Mouse (Mus musculus) heart, embryonic 14.5 days (tissue): Measurements from ENCODE around the gene Esrra. TPM values are rescaled to one million over a fixed set of nuclear protein-coding genes. Genes with fewer than 3 reads are reported as not detected.

Source experiments
- ATAC-seq: fragments of 200-750 bp; cut with Nextera tagmentation; 2 replicates; pipeline ENCODE4 v1.8.0; 2017; ENCODE audit warnings: low read depth, moderate TSS enrichment; ENCODE audit not compliant: insufficient number of reproducible peaks, insufficient read depth, low FRiP score
- H3K27ac ChIP-seq, 2 experiments: fragments of 200-500 bp in 1 of 2; fragments of 300-500 bp in 1 of 2; sonication (generic) in 1 of 2; replicated peaks in 1 of 2; 2 replicates each; pipeline ENCODE4 v1.5.1; 2012 to 2014; ENCODE audit warnings: low read depth in 2 of 2, low read length in 2 of 2, control low read depth in 1 of 2, mild to moderate bottlenecking in 1 of 2, mixed read lengths in 1 of 2; ENCODE audit not compliant: control insufficient read depth in 1 of 2, insufficient read depth in 1 of 2
- H3K27me3 ChIP-seq: fragments of 300-500 bp; sonication (generic); 2 replicates; pipeline ENCODE4 v1.6.1; 2014; ENCODE audit warnings: mild to moderate bottlenecking, low read length, control low read depth; ENCODE audit not compliant: control insufficient read depth, insufficient read depth
- H3K36me3 ChIP-seq: fragments of 300-500 bp; sonication (generic); 2 replicates; pipeline ENCODE4 v1.6.1; 2014; ENCODE audit warnings: mild to moderate bottlenecking, control low read depth, low read length, mixed read lengths; ENCODE audit not compliant: control insufficient read depth, insufficient read depth
- H3K4me1 ChIP-seq, 2 experiments: fragments of 200-500 bp in 1 of 2; fragments of 300-500 bp in 1 of 2; sonication (generic) in 1 of 2; 2 replicates each; pipeline ENCODE4 v1.6.1; 2012 to 2014; ENCODE audit warnings: low read length in 2 of 2, control low read depth in 1 of 2, mixed read lengths in 1 of 2; ENCODE audit not compliant: control insufficient read depth in 2 of 2, insufficient read depth in 2 of 2
- H3K4me2 ChIP-seq: fragments of 300-500 bp; sonication (generic); 2 replicates; pipeline ENCODE4 v1.6.1; 2014; ENCODE audit warnings: mild to moderate bottlenecking, low read length
- H3K4me3 ChIP-seq, 2 experiments: fragments of 200-500 bp in 1 of 2; fragments of 300-500 bp in 1 of 2; sonication (generic) in 1 of 2; 2 replicates each; pipeline ENCODE4 v1.5.1; 2012 to 2014; ENCODE audit warnings: low read length in 2 of 2, mild to moderate bottlenecking in 2 of 2, control low read depth in 1 of 2, low read depth in 1 of 2, moderate library complexity in 1 of 2; ENCODE audit not compliant: control insufficient read depth in 1 of 2, insufficient read depth in 1 of 2
- H3K9ac ChIP-seq: fragments of 300-500 bp; sonication (generic); 2 replicates; pipeline ENCODE4 v1.6.1; 2014; ENCODE audit warnings: mild to moderate bottlenecking, low read length
- H3K9me3 ChIP-seq: fragments of 300-500 bp; sonication (generic); 2 replicates; pipeline ENCODE4 v1.6.1; 2016; ENCODE audit warnings: low read length, control low read depth; ENCODE audit not compliant: control insufficient read depth
- WGBS: fragments of 180-500 bp; shearing (Covaris S2); extraction: QIAGEN DNeasy Blood & Tissue Kit; methylation state at CpG from one replicate; pipeline ENCODE4 v1.1.7; 2014; 5-methylcytosine and 5-hydroxymethylcytosine counted together
- polyA plus RNA-seq: library from polyadenylated mRNA; unstranded; fragments of >200 nt; fragmentation: Nextera tagmentation; extraction: Ambion mirVana; gene quantifications from 2 replicates; pipeline ENCODE4 v1.2.1, GENCODE M21; 2014

Gene Esrra
- polyA plus RNA-seq, 1 experiment from 2014 or later = 18.0 TPM

GRCm38 (mm10) chr19:6916496-6916895 is 5.1 kb downstream of the Esrra start:
- Histone ChIP-seq H3K9me3 (no peaks in the 10 kb centered on the region), H3K27ac (no peak overlapping the region), H3K9ac (0 out of 2 replicates have a peak overlapping the region, but pooled peaks have one; percentile 25), H3K36me3 (peaks cover 64% of the 10 kb centered on the region), H3K4me3 (no peak overlapping the region), H3K27me3 (no peaks in the 10 kb centered on the region), H3K4me2 (no peak overlapping the region), H3K4me1 (peaks cover 7 to 22% of the 10 kb centered on the region in 2 experiments)
- WGBS = 76% methylated on average over 4 of the region's 4 CpGs
- no peak for ATAC-seq

- no peak overlapping the region for H3K27ac ChIP-seq
- no peaks in the 10 kb centered on the region for H3K9me3 ChIP-seq
- H3K27me3 ChIP-seq = no peaks in the 10 kb centered on the region
- no peak overlapping the region for H3K4me3 ChIP-seq
- H3K4me2 ChIP-seq = no peak overlapping the region
- H3K4me1 ChIP-seq = peaks cover 5 to 24% of the 10 kb centered on the region in 2 experiments
- 32% methylated on average over 4 of the region's 4 CpGs for WGBS
- no peak for ATAC-seq
- no peak overlapping the region for H3K9ac ChIP-seq
- peaks cover 70% of the 10 kb centered on the region for H3K36me3 ChIP-seq
These were observed 6.3 kb downstream of the Esrra start for GRCm38 (mm10) chr19:6915276-6915675.

GRCm38 (mm10) chr19:6914540-6914939 is 7.1 kb downstream of the Esrra start:
- H3K9ac ChIP-seq = no peak overlapping the region
- peaks cover 66% of the 10 kb centered on the region for H3K36me3 ChIP-seq
- no peak for ATAC-seq
- WGBS = 87% methylated on average over 9 of the region's 9 CpGs
- no peaks in the 10 kb centered on the region for H3K9me3 ChIP-seq
- peaks cover 0 to 16% of the 10 kb centered on the region in 2 experiments; a peak in 3 of 4 replicates for H3K4me1 ChIP-seq
- H3K4me2 ChIP-seq = no peak overlapping the region
- H3K27me3 ChIP-seq = no peaks in the 10 kb centered on the region
- no peak overlapping the region for H3K27ac ChIP-seq
- H3K4me3 ChIP-seq = no peak overlapping the region

- WGBS = 78% methylated on average over 11 of the region's 11 CpGs
These were observed 7.6 kb downstream of the Esrra start for GRCm38 (mm10) chr19:6913991-6914390.

GRCm38 (mm10) chr19:6913036-6913435 is 8.6 kb downstream of the Esrra start:
- no peak for ATAC-seq
- no peak overlapping the region for H3K4me3 ChIP-seq
- H3K4me1 ChIP-seq = peaks cover 4 to 25% of the 10 kb centered on the region in 2 experiments
- no peak overlapping the region for H3K27ac ChIP-seq
- WGBS = 87% methylated on average over 6 of the region's 6 CpGs
- no peak overlapping the region for H3K4me2 ChIP-seq
- H3K9me3 ChIP-seq = no peaks in the 10 kb centered on the region
- H3K27me3 ChIP-seq = no peaks in the 10 kb centered on the region
- peaks cover 58% of the 10 kb centered on the region for H3K36me3 ChIP-seq
- no peak overlapping the region for H3K9ac ChIP-seq

More at GRCm38 (mm10) chr19:6913991-6914390, 7.6 kb downstream of the Esrra start:
- peaks cover 66% of the 10 kb centered on the region for H3K36me3 ChIP-seq
- no peaks in the 10 kb centered on the region for H3K27me3 ChIP-seq
- H3K9ac ChIP-seq = no peak overlapping the region
- H3K4me2 ChIP-seq = no peak overlapping the region
- no peak for ATAC-seq
- no peaks in the 10 kb centered on the region for H3K9me3 ChIP-seq
- H3K4me3 ChIP-seq = no peak overlapping the region
- H3K27ac ChIP-seq = no peak overlapping the region
- H3K4me1 ChIP-seq = peaks cover 0 to 15% of the 10 kb centered on the region in 2 experiments; a peak in 2 of 4 replicates

- Histone ChIP-seq H3K27ac (no peak overlapping the region), H3K27me3 (no peaks in the 10 kb centered on the region), H3K4me1 (peaks cover 6 to 31% of the 10 kb centered on the region in 2 experiments), H3K9ac (no peak overlapping the region), H3K36me3 (peaks cover 57% of the 10 kb centered on the region), H3K4me3 (no peak overlapping the region), H3K4me2 (no peak overlapping the region), H3K9me3 (no peaks in the 10 kb centered on the region)
- WGBS = 91% methylated on average over 15 of the region's 15 CpGs
- ATAC-seq = no peak
These were observed 9.2 kb downstream of the Esrra start for GRCm38 (mm10) chr19:6912205-6912970.

GRCm38 (mm10) chr19:6911101-6912074 is 10.2 kb downstream of the Esrra start:
- 83% methylated on average over 19 of the region's 19 CpGs for WGBS
- H3K4me2 ChIP-seq = peak overlapping the region; percentile 86
- peaks cover 58% of the 10 kb centered on the region for H3K36me3 ChIP-seq
- no peaks in the 10 kb centered on the region for H3K9me3 ChIP-seq
- H3K9ac ChIP-seq = peak overlapping the region; percentile 34; the same call in 1 of the 2 replicates
- no peaks in the 10 kb centered on the region for H3K27me3 ChIP-seq
- H3K4me3 ChIP-seq = peak overlapping the region in 1 of 2 experiments; percentile 73; a peak in 1 of 4 replicates
- no peak for ATAC-seq
- no peak overlapping the region; a peak in 1 of 4 replicates for H3K27ac ChIP-seq
- peaks cover 6 to 32% of the 10 kb centered on the region in 2 experiments for H3K4me1 ChIP-seq
